Mouse (Mus musculus) forebrain, postnatal 0 days (tissue): ENCODE measurements around the gene Ncor2. TPM values are rescaled to one million over a fixed set of nuclear protein-coding genes. Genes with fewer than 3 reads are reported as not detected.

Experiments
- ATAC-seq: fragments of 200-750 bp; cut with Nextera tagmentation; 2 replicates; pipeline ENCODE4 v1.8.0; 2017; ENCODE audit warnings: mild to moderate bottlenecking, moderate library complexity
- DNase-seq: peaks from one replicate; pipeline ENCODE4 v3.0.0-alpha.2; 2015
- H3K27ac ChIP-seq: fragments of 300-500 bp; sonication (generic); 2 replicates; pipeline ENCODE4 v1.5.1; 2014; ENCODE audit warnings: low read depth, mild to moderate bottlenecking, antibody characterized with exemption, low read length, moderate library complexity, mixed read lengths
- H3K27me3 ChIP-seq: fragments of 300-500 bp; sonication (generic); 2 replicates; pipeline ENCODE4 v1.6.1; 2014; ENCODE audit warnings: mild to moderate bottlenecking, low read length, mixed read lengths; ENCODE audit not compliant: insufficient read depth
- H3K36me3 ChIP-seq: fragments of 300-500 bp; sonication (generic); 2 replicates; pipeline ENCODE4 v1.6.1; 2014; ENCODE audit warnings: mild to moderate bottlenecking, moderate library complexity; ENCODE audit not compliant: insufficient read depth
- H3K4me1 ChIP-seq: fragments of 300-500 bp; sonication (generic); 2 replicates; pipeline ENCODE4 v1.6.1; 2014; ENCODE audit warnings: antibody characterized with exemption; ENCODE audit not compliant: insufficient read depth
- H3K4me2 ChIP-seq: fragments of 300-500 bp; sonication (generic); 2 replicates; pipeline ENCODE4 v1.6.1; 2014; ENCODE audit warnings: low read depth, mild to moderate bottlenecking, moderate library complexity
- H3K4me3 ChIP-seq: fragments of 300-500 bp; sonication (generic); 2 replicates; pipeline ENCODE4 v1.5.1; 2014; ENCODE audit warnings: low read depth, low read length, mixed read lengths
- H3K9ac ChIP-seq: fragments of 300-500 bp; sonication (generic); 2 replicates; pipeline ENCODE4 v1.6.1; 2014; ENCODE audit warnings: mild to moderate bottlenecking
- H3K9me3 ChIP-seq: fragments of 300-500 bp; sonication (generic); 2 replicates; pipeline ENCODE4 v1.6.1; 2016; ENCODE audit warnings: low read length
- CTCF ChIP-seq: sonication (generic); IDR thresholded peaks from 2 replicates; pipeline ENCODE4 v1.5.1; 2016; ENCODE audit warnings: antibody characterized with exemption, control low read depth, low read depth
- WGBS: fragments of 180-500 bp; shearing (Covaris S2); extraction: QIAGEN DNeasy Blood & Tissue Kit; methylation state at CpG from one replicate; pipeline ENCODE4 v1.1.7; 2014; 5-methylcytosine and 5-hydroxymethylcytosine counted together
- polyA plus RNA-seq: library from polyadenylated mRNA; unstranded; fragments of >200 nt; fragmentation: Nextera tagmentation; extraction: Ambion mirVana; gene quantifications from 2 replicates; pipeline ENCODE4 v1.2.1, GENCODE M21; 2015
- total RNA-seq: library from RNA; depleted of rRNA; stranded (reverse); fragments of >200 nt; gene quantifications from 2 replicates; pipeline ENCODE4 v1.2.3, GENCODE M21; 2014

Gene Ncor2
- total and polyA plus RNA-seq, 2 experiments from 2014 or later: 12.7 to 16.8 TPM

- H3K4me1 ChIP-seq: peaks cover 44% of the 10 kb centered on the region
- no peak overlapping the region for H3K4me3 ChIP-seq
- no peaks in the 10 kb centered on the region for H3K9me3 ChIP-seq
- H3K4me2 ChIP-seq: no peak overlapping the region
- peak; percentile 67 for DNase-seq
- ATAC-seq: peak; percentile 84
- peak overlapping the region; percentile 81 for H3K27ac ChIP-seq
- 0 out of 2 replicates have a peak overlapping the region, but pooled peaks have one; percentile 4 for H3K9ac ChIP-seq
- no peaks in the 10 kb centered on the region for H3K27me3 ChIP-seq
- H3K36me3 ChIP-seq: no peaks in the 10 kb centered on the region
- 21% methylated on average over 11 of the region's 11 CpGs for WGBS
- no peak for TF ChIP-seq CTCF
Observed at GRCm38 (mm10) chr5:125134795-125135468, 44.1 kb downstream of the Ncor2 start.

- TF ChIP-seq CTCF: no peak
- Histone ChIP-seq H3K4me3 (no peak overlapping the region), H3K27ac (peak overlapping the region; percentile 81), H3K36me3 (no peaks in the 10 kb centered on the region), H3K9me3 (no peaks in the 10 kb centered on the region), H3K4me1 (peaks cover 43% of the 10 kb centered on the region), H3K4me2 (no peak overlapping the region), H3K27me3 (no peaks in the 10 kb centered on the region), H3K9ac (no peak overlapping the region)
- WGBS: 15% methylated on average over 7 of the region's 7 CpGs
- ATAC-seq: peak; percentile 14; the same call in 1 of the 2 replicates
- DNase-seq: no peak
Observed at GRCm38 (mm10) chr5:125134391-125134790, 44.6 kb downstream of the Ncor2 start.

- DNase-seq: peak; percentile 70
- WGBS: 6% methylated on average over 4 of the region's 4 CpGs
- ATAC-seq: peak; percentile 33
- H3K9me3 ChIP-seq: no peaks in the 10 kb centered on the region
- no peak overlapping the region for H3K4me2 ChIP-seq
- peaks cover 45% of the 10 kb centered on the region for H3K4me1 ChIP-seq
- no peak for TF ChIP-seq CTCF
- peak overlapping the region; percentile 81 for H3K27ac ChIP-seq
- H3K27me3 ChIP-seq: no peaks in the 10 kb centered on the region
- H3K9ac ChIP-seq: no peak overlapping the region
- no peak overlapping the region for H3K4me3 ChIP-seq
- H3K36me3 ChIP-seq: no peaks in the 10 kb centered on the region
Observed at GRCm38 (mm10) chr5:125133651-125134050, 45.4 kb downstream of the Ncor2 start.

GRCm38 (mm10) chr5:125132566-125133260, 46.3 kb downstream of the Ncor2 start:
- no peaks in the 10 kb centered on the region for H3K36me3 ChIP-seq
- no peak for TF ChIP-seq CTCF
- DNase-seq (no peak), ATAC-seq (no peak)
- H3K9me3 ChIP-seq: no peaks in the 10 kb centered on the region
- 93% methylated on average over 13 of the region's 13 CpGs for WGBS
- no peak overlapping the region for H3K9ac ChIP-seq
- no peak overlapping the region for H3K4me2 ChIP-seq
- no peaks in the 10 kb centered on the region for H3K27me3 ChIP-seq
- no peak overlapping the region for H3K27ac ChIP-seq
- peaks cover 48% of the 10 kb centered on the region for H3K4me1 ChIP-seq
- no peak overlapping the region for H3K4me3 ChIP-seq

- Histone ChIP-seq H3K9ac (no peak overlapping the region), H3K4me3 (no peak overlapping the region), H3K4me2 (no peak overlapping the region), H3K27me3 (no peaks in the 10 kb centered on the region), H3K9me3 (no peaks in the 10 kb centered on the region), H3K36me3 (no peaks in the 10 kb centered on the region), H3K4me1 (peaks cover 46% of the 10 kb centered on the region), H3K27ac (no peak overlapping the region)
- ATAC-seq (no peak), DNase-seq (no peak)
- 40% methylated on average over 2 of the region's 2 CpGs for WGBS
- TF ChIP-seq CTCF: no peak
Observed at GRCm38 (mm10) chr5:125132069-125132468, 47.0 kb downstream of the Ncor2 start.

- no peaks in the 10 kb centered on the region for H3K36me3 ChIP-seq
- DNase-seq (no peak), ATAC-seq (no peak)
- H3K27ac ChIP-seq: no peak overlapping the region
- H3K27me3 ChIP-seq: no peaks in the 10 kb centered on the region
- no peak overlapping the region for H3K4me2 ChIP-seq
- no peak overlapping the region for H3K9ac ChIP-seq
- no peak overlapping the region for H3K4me3 ChIP-seq
- peaks cover 35% of the 10 kb centered on the region for H3K4me1 ChIP-seq
- H3K9me3 ChIP-seq: no peaks in the 10 kb centered on the region
- TF ChIP-seq CTCF: no peak
- WGBS: 75% methylated on average over 3 of the region's 3 CpGs
Observed at GRCm38 (mm10) chr5:125130406-125130805, 48.6 kb downstream of the Ncor2 start.

GRCm38 (mm10) chr5:125128939-125129385, 50.1 kb downstream of the Ncor2 start:
- H3K4me2 ChIP-seq: no peak overlapping the region
- DNase-seq (peak; percentile 69), ATAC-seq (peak; percentile 68)
- no peak overlapping the region for H3K9ac ChIP-seq
- 55% methylated on average over 14 of the region's 14 CpGs for WGBS
- no peak for TF ChIP-seq CTCF
- H3K4me1 ChIP-seq: peaks cover 23% of the 10 kb centered on the region
- H3K27ac ChIP-seq: peak overlapping the region; percentile 69
- 0 out of 2 replicates have a peak, but pooled peaks cover 5% of the 10 kb centered on the region for H3K36me3 ChIP-seq
- no peak overlapping the region for H3K4me3 ChIP-seq
- no peaks in the 10 kb centered on the region for H3K27me3 ChIP-seq
- H3K9me3 ChIP-seq: no peaks in the 10 kb centered on the region
